30 mouse cellular contexts compared by ENCODE assay signal in the genomic region with DNA sequence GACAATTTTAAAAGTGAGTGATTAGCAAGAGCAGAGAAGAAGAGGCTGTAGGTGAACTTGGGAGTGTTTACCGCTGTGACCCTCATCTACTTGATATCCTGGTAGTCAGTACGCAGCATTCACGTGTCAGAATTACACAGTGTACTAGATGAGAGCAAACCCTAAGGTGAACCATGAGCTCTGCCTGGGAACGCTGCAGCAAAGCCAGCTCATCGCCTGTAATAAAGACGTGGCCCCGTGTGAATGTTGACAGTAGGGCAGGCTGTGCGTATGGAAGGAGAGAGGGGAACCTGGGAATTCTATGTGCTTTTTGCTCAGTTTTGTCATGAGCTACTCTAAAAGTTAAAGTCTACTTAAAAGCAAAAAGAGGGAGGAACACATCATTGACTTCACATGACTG. TPM values are rescaled to one million over a fixed set of nuclear protein-coding genes. Genes with fewer than 3 reads are reported as not detected.
"Had no signal": no experiment of that assay in that cellular context is flagged by ENCODE, and none has a peak within 500 bp of the region (broad histone marks: within the 10 kb centered on the region; RNA-seq: fewer than 3 reads in every experiment).

No protein-coding gene starts in this region.

- H3K9me3 ChIP-seq: heart, embryonic 12.5 days; heart, embryonic 13.5 days; heart, embryonic 15.5 days; hindbrain, embryonic 10.5 days; hindbrain, embryonic 12.5 days; hindbrain, embryonic 13.5 days; hindbrain, embryonic 15.5 days; intestine, embryonic 15.5 days; kidney, embryonic 15.5 days had no signal

- DNase-seq: heart, postnatal 10 days; heart, postnatal 14 days; heart, postnatal 36 days; kidney, adult 11 months; kidney, adult 18-20 months; kidney, adult 2 months; kidney, adult 8-10 months; kidney, adult 9 months; kidney, postnatal 10 days; kidney, postnatal 14 days; kidney, postnatal 25 days; kidney, postnatal 36 days; kidney, postnatal 4 days; layer of hippocampus, adult 9-11 months; layer of hippocampus, postnatal 36 days had no signal

- H3K27ac ChIP-seq: heart, embryonic 13.5 days; heart, embryonic 15.5 days; hindbrain, embryonic 10.5 days; hindbrain, embryonic 12.5 days; hindbrain, embryonic 13.5 days; hindbrain, embryonic 14.5 days; hindbrain, embryonic 15.5 days; hindbrain, postnatal 0 days; intestine, embryonic 15.5 days; kidney, embryonic 15.5 days; kidney, postnatal 0 days; layer of hippocampus, adult 2 months; left cerebral cortex, adult 2 months had no signal

- H3K36me3 ChIP-seq: heart, embryonic 12.5 days; heart, embryonic 13.5 days; heart, embryonic 15.5 days; hindbrain, embryonic 10.5 days; hindbrain, embryonic 12.5 days; hindbrain, embryonic 13.5 days; hindbrain, embryonic 15.5 days; intestine, embryonic 15.5 days; kidney, embryonic 15.5 days had no signal

- H3K4me3 ChIP-seq: heart, embryonic 12.5 days; heart, embryonic 13.5 days; heart, embryonic 15.5 days; hindbrain, embryonic 10.5 days; hindbrain, embryonic 12.5 days; hindbrain, embryonic 13.5 days; hindbrain, embryonic 15.5 days; intestine, embryonic 15.5 days; kidney, embryonic 15.5 days; layer of hippocampus, adult 2 months; left cerebral cortex, adult 2 months had no signal

- H3K9ac ChIP-seq: heart, embryonic 12.5 days; heart, embryonic 13.5 days; heart, embryonic 15.5 days; hindbrain, embryonic 12.5 days; hindbrain, embryonic 13.5 days; hindbrain, embryonic 14.5 days; hindbrain, embryonic 15.5 days; intestine, embryonic 15.5 days; kidney, embryonic 15.5 days had no signal

- H3K4me1 ChIP-seq: heart, embryonic 12.5 days; heart, embryonic 13.5 days; heart, embryonic 15.5 days; hindbrain, embryonic 10.5 days; hindbrain, embryonic 12.5 days; hindbrain, embryonic 13.5 days; hindbrain, embryonic 15.5 days; intestine, embryonic 15.5 days; kidney, embryonic 15.5 days had no signal

- H3K27me3 ChIP-seq: heart, embryonic 12.5 days; heart, embryonic 13.5 days; heart, embryonic 15.5 days; hindbrain, embryonic 12.5 days; hindbrain, embryonic 13.5 days; hindbrain, embryonic 15.5 days; intestine, embryonic 15.5 days; kidney, embryonic 15.5 days had no signal

RNA-seq across cellular contexts. Expression of gene Tmem215, which starts 19.8 kb away (rescaled TPM):
- total RNA-seq: heart, postnatal 14 days; heart, postnatal 25 days; heart, postnatal 36 days had no signal
